Mouse (Mus musculus) ES-Bruce4 (cell line): ENCODE measurements around the gene Tcte1.

Experiments
- CTCF ChIP-seq: IDR thresholded peaks from one replicate; pipeline ENCODE4 v1.8.1; 2011; ENCODE audit warnings: low read depth, low read length
- EP300 ChIP-seq: IDR thresholded peaks from 2 replicates; pipeline ENCODE4 v1.6.1; 2011; ENCODE audit warnings: low read depth, low read length; ENCODE audit not compliant: insufficient read depth
- POLR2A ChIP-seq: IDR thresholded peaks from one replicate; pipeline ENCODE4 v1.8.1; 2011; ENCODE audit warnings: low read length; ENCODE audit not compliant: insufficient read depth

DNA sequence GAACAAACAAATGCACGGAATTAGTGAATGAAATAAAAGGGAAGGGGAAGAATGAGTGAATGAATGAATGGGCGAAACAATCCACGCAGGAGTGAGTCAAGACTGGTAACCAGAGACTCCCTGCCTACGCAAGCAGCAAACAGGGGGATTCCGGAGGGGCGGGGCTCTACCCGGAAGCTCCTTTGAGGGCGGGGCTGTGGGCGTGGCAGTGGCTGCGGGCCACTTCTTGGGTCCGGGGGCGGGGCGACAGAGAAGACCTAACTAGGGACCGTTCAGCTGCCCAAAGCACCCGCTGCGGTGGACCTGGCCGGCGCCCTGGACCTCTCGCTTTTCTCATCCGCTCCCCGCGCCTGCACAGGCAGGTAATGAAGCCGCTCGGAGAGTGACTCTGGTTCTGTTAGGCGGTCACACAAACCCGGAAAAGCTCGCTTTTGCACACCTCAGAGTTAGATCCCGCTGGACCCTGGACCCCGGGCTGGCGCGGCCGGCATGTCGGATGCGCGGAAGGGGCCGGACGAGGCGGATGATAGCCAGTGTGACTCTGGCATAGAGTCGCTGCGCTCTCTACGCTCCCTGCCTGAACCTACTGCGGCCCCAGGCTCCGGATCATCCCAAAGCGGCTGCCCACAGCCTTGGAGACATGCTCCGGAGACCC is 32.3 kb downstream of the Tcte1 start, which contains the start of gene Nfkbie:
- TF ChIP-seq EP300: no peak
- TF ChIP-seq POLR2A: peak; percentile 45
- TF ChIP-seq CTCF: no peak
